Mouse (Mus musculus): ENCODE measurements around the gene Fbxo40. TPM values are rescaled to one million over a fixed set of nuclear protein-coding genes. Genes with fewer than 3 reads are reported as not detected.

The Fbxo40 gene
- polyA plus RNA-seq, 1 experiment from 2014 or later: not detected

DNA sequence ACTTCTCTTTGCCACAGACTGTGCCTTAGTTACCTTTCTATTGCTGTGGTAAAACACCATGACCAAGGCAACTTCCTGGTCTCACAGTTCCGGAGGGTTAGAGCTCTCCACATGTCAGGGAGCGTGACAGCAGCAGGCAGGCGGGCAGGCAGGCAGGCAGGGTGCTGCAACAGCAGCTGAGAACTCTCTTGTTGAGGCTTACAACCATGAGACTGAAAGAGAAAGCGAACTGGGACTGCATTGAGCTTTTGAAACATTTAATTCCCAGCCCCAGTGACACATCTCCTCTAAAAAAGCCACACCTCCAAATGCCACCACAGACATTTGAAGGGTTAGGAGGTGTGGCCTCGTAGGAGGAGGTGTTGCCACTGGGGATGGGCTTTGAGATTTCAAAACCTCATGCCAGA, 4.6 kb downstream of the Fbxo40 start:
- no peak overlapping the region for H3K4me2 ChIP-seq
- H3K9ac ChIP-seq: no peak overlapping the region
- H3K27me3 ChIP-seq (ENCODE audit: insufficient read depth, low read length): no peaks in the 10 kb centered on the region
- no peaks in the 10 kb centered on the region for H3K36me3 ChIP-seq (ENCODE audit: insufficient read depth)
- 59% methylated on average over 5 of the region's 5 CpGs for WGBS
- ATAC-seq (ENCODE audit: insufficient read depth) (no peak), DNase-seq (no peak)
- no peak overlapping the region for H3K27ac ChIP-seq (ENCODE audit: low read depth)
- no peak for TF ChIP-seq CTCF (IDR thresholded peaks at IDR 0.05; ENCODE audit: low read depth)
- no peaks in the 10 kb centered on the region for H3K9me3 ChIP-seq (ENCODE audit: low read depth, low read length)
- H3K4me3 ChIP-seq (ENCODE audit: low read depth, low read length): no peak overlapping the region
- no peaks in the 10 kb centered on the region for H3K4me1 ChIP-seq (ENCODE audit: insufficient read depth)

DNA sequence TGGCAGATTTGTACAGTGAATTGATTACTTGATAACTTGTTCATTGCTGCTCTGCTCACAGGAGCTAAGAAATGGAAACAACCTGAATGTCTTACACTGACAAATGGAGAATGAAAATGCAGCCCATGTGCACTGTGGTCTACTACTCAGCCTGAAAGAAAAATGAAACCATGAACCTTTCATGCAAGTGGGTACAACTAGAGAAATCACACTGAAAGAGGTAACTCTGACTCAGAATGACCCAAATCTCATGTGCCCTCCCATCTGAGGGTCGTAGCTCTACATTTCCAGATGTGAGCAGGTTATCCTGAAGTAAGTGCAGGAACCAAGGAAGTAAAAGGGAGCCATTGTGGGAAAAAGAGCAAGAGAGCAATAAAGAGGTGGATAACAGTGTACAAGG, 6.5 kb downstream of the Fbxo40 start:
- Histone ChIP-seq H3K9ac (no peak overlapping the region), H3K36me3 (ENCODE audit: insufficient read depth) (no peaks in the 10 kb centered on the region), H3K27ac (ENCODE audit: low read depth) (no peak overlapping the region), H3K4me3 (ENCODE audit: low read depth, low read length) (no peak overlapping the region), H3K4me1 (ENCODE audit: insufficient read depth) (no peaks in the 10 kb centered on the region), H3K4me2 (no peak overlapping the region), H3K27me3 (ENCODE audit: insufficient read depth, low read length) (no peaks in the 10 kb centered on the region), H3K9me3 (ENCODE audit: low read depth, low read length) (no peaks in the 10 kb centered on the region)
- 68% methylated on average over 1 of the region's 1 CpGs for WGBS
- no peak for TF ChIP-seq CTCF (IDR thresholded peaks at IDR 0.05; ENCODE audit: low read depth)
- no peak for DNase-seq
- no peak for ATAC-seq (ENCODE audit: insufficient read depth)

- Histone ChIP-seq H3K4me2 (no peak overlapping the region), H3K27ac (ENCODE audit: low read depth) (no peak overlapping the region), H3K9me3 (ENCODE audit: low read depth, low read length) (no peaks in the 10 kb centered on the region), H3K27me3 (ENCODE audit: insufficient read depth, low read length) (no peaks in the 10 kb centered on the region), H3K4me1 (ENCODE audit: insufficient read depth) (no peaks in the 10 kb centered on the region), H3K9ac (no peak overlapping the region), H3K36me3 (ENCODE audit: insufficient read depth) (no peaks in the 10 kb centered on the region), H3K4me3 (ENCODE audit: low read depth, low read length) (no peak overlapping the region)
- DNase-seq (no peak), ATAC-seq (ENCODE audit: insufficient read depth) (no peak)
- no peak for TF ChIP-seq CTCF (IDR thresholded peaks at IDR 0.05; ENCODE audit: low read depth)
- 90% methylated on average over 2 of the region's 2 CpGs for WGBS
Observed at GRCm38 (mm10) chr16:36979127-36979526, 11.1 kb downstream of the Fbxo40 start.

DNA sequence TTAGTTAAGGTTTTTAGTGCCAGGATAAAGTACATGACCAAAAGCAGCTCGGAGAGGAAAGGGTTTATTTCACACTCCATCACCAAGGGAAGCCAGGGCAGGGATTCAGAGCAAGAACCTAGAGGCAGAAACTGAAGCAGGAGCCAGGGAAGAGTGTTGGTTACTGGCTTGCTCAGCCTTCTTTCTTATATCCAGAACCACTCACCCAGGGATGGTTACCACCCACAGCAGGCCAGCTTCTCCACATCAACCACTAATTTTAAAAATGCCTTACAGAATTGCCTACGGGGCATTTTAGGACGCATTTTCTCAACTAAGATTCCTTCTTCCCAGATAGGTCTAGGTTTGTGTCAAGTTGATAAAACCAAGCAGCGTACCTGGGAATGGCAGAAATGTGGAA, 26.9 kb downstream of the Fbxo40 start:
- no peak for TF ChIP-seq CTCF (IDR thresholded peaks at IDR 0.05; ENCODE audit: low read depth)
- no peaks in the 10 kb centered on the region for H3K36me3 ChIP-seq (ENCODE audit: insufficient read depth)
- no peak overlapping the region for H3K27ac ChIP-seq (ENCODE audit: low read depth)
- no peak overlapping the region for H3K4me2 ChIP-seq
- no peak for ATAC-seq (ENCODE audit: insufficient read depth)
- no peak overlapping the region for H3K4me3 ChIP-seq (ENCODE audit: low read depth, low read length)
- 82% methylated on average over 4 of the region's 4 CpGs for whole genome bisulfite sequencing
- no peak for DNase-seq
- no peaks in the 10 kb centered on the region for H3K9me3 ChIP-seq (ENCODE audit: low read depth, low read length)
- no peaks in the 10 kb centered on the region for H3K27me3 ChIP-seq (ENCODE audit: insufficient read depth, low read length)
- H3K4me1 ChIP-seq (ENCODE audit: insufficient read depth): no peaks in the 10 kb centered on the region
- no peak overlapping the region for H3K9ac ChIP-seq

DNA sequence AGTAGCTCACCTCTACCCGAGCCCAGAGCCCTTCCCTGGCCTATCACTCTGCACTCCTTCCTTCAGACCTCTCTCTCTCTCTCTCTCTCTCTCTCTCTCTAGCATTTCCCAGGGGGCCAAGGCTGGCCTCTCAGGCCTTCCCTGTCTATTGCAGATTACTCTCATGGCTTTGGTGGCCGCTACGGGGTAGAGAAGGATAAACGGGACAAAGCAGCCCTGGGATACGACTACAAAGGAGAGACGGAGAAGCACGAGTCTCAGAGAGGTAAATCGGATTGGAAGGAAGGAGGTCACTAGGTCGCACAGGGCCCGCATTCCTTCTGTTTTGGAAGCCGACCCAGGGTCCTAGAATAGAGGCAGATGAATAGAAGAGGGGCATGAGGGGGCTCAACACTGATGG, 35.2 kb downstream of the Fbxo40 start:
- Histone ChIP-seq H3K27ac (ENCODE audit: low read depth) (no peak overlapping the region), H3K36me3 (ENCODE audit: insufficient read depth) (no peaks in the 10 kb centered on the region), H3K27me3 (ENCODE audit: insufficient read depth, low read length) (no peaks in the 10 kb centered on the region), H3K4me3 (ENCODE audit: low read depth, low read length) (no peak overlapping the region), H3K4me2 (no peak overlapping the region), H3K9me3 (ENCODE audit: low read depth, low read length) (no peaks in the 10 kb centered on the region), H3K9ac (no peak overlapping the region), H3K4me1 (ENCODE audit: insufficient read depth) (no peaks in the 10 kb centered on the region)
- no peak for ATAC-seq (ENCODE audit: insufficient read depth)
- WGBS: 72% methylated on average over 11 of the region's 11 CpGs
- no peak for DNase-seq
- no peak for TF ChIP-seq CTCF (IDR thresholded peaks at IDR 0.05; ENCODE audit: low read depth)

DNA sequence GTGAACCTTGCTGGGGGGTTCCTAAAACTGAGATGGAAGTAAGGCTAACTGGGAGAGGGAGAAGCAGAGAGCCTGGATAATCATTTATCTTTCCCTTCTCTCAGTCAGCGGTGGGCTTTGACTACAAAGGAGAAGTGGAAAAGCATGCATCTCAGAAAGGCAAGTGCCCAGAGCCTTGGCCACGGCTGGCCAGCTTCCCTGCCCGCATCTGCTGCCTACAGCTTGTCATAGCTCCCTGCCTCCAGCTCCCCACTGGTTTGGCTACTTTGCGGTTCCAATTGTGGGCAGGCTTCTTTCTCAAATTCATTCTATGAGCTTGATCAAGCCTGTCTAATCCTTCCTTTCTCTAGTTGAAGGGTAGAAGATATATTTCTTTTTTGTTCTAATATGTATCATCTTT, 39.2 kb downstream of the Fbxo40 start:
- ATAC-seq (ENCODE audit: insufficient read depth): no peak
- Histone ChIP-seq H3K27me3 (ENCODE audit: insufficient read depth, low read length) (no peaks in the 10 kb centered on the region), H3K4me2 (no peak overlapping the region), H3K36me3 (ENCODE audit: insufficient read depth) (no peaks in the 10 kb centered on the region), H3K9ac (no peak overlapping the region), H3K9me3 (ENCODE audit: low read depth, low read length) (no peaks in the 10 kb centered on the region), H3K4me3 (ENCODE audit: low read depth, low read length) (no peak overlapping the region), H3K4me1 (ENCODE audit: insufficient read depth) (no peaks in the 10 kb centered on the region), H3K27ac (ENCODE audit: low read depth) (no peak overlapping the region)
- TF ChIP-seq CTCF (IDR thresholded peaks at IDR 0.05; ENCODE audit: low read depth): no peak
- WGBS: 67% methylated on average over 4 of the region's 4 CpGs
- no peak for DNase-seq

DNA sequence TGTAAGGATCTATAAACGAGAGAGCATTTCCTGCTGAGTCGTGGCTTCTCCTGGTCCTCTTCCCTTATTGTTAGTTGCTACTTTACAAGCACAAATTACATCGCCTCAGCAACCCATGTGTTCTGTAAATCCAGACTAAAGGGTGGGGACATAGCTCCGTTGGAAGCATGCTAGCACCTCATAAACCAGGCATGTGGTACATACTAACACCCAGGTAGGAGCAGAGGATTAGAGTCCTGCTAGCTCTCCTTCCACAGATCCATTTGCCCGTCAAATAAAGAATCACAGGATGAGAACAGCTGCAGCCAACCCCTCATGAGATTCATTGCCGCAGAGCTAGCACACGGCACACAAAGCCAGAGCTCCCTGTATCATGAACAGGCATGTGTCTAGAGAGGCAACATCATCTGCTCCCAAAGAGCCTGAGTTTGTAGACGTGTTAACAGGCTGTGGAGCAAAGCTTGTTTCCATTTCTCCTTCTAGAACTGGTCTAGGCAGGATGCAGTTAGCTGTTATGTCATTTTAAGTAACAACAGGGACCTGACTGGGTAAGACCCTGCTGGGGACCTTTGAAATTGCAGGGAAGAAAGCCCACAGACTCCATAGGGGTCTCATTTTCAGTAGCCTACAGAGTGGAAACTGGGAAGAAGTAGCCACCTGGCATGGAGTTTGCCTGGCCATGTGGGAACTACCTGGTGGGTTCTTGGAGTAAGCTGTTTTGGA, 40.5 kb downstream of the Fbxo40 start:
- no peak overlapping the region for H3K4me2 ChIP-seq
- H3K27me3 ChIP-seq (ENCODE audit: insufficient read depth, low read length): no peaks in the 10 kb centered on the region
- H3K9ac ChIP-seq: no peak overlapping the region
- no peaks in the 10 kb centered on the region for H3K4me1 ChIP-seq (ENCODE audit: insufficient read depth)
- WGBS: 61% methylated on average over 8 of the region's 8 CpGs
- no peaks in the 10 kb centered on the region for H3K9me3 ChIP-seq (ENCODE audit: low read depth, low read length)
- TF ChIP-seq CTCF (IDR thresholded peaks at IDR 0.05; ENCODE audit: low read depth): no peak
- no peak overlapping the region for H3K4me3 ChIP-seq (ENCODE audit: low read depth, low read length)
- no peak for DNase-seq
- no peak for ATAC-seq (ENCODE audit: insufficient read depth)
- no peak overlapping the region for H3K27ac ChIP-seq (ENCODE audit: low read depth)
- no peaks in the 10 kb centered on the region for H3K36me3 ChIP-seq (ENCODE audit: insufficient read depth)
